Mouse (Mus musculus) E14TG2a.4 (cell line): ENCODE measurements around the gene Xrcc4.

Source experiments
- CTCF ChIP-seq: conservative IDR thresholded peaks from 2 replicates; pipeline ENCODE4 v1.5.1; 2014; ENCODE audit warnings: low read length
- NANOG ChIP-seq: IDR thresholded peaks from 2 replicates; pipeline ENCODE4 v1.6.1; 2014; ENCODE audit warnings: borderline replicate concordance, low read length, mixed read lengths
- POU5F1 ChIP-seq: IDR thresholded peaks from 2 replicates; pipeline ENCODE4 v1.6.1; 2014; ENCODE audit warnings: low read length, borderline replicate concordance

DNA sequence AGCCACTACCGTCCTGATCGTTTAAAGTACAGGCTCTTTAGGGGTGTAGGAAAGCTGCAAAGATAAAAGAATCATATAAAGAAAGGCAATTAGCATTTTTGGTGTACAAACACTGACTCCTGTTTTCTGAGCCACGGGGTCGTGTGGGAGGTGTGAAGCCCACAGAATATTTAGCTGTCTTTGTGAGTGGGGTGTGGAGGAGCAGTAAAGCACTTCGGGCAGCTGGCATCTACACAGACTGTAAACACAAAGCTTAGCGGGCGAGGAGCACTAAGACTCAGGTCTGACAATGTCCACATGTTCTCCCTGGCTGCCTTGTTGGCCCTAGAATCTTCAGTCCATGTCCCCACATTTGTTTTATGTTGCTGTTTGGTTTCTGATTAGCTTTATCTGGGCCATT lies 16.7 kb upstream of the Xrcc4 start:
- TF ChIP-seq CTCF (no peak), NANOG (no peak), POU5F1 (no peak)
